Mouse (Mus musculus): ENCODE data around the gene Ackr3. TPM values are rescaled to one million over a fixed set of nuclear protein-coding genes. Genes with fewer than 3 reads are reported as not detected.

Gene Ackr3
- polyA plus RNA-seq, 1 experiment from 2014 or later = 3.5 TPM

GRCm38 (mm10) chr1:90180966-90181699 lies 22.6 kb upstream of the Ackr3 start:
- 63% methylated on average over 12 of the region's 12 CpGs for WGBS (ENCODE audit: insufficient replicate concordance)
- no peak overlapping the region for H3K4me2 ChIP-seq
- H3K36me3 ChIP-seq = no peaks in the 10 kb centered on the region
- no peak overlapping the region for H3K9ac ChIP-seq
- H3K4me3 ChIP-seq (replicated peaks) = no peak overlapping the region
- no peaks in the 10 kb centered on the region for H3K9me3 ChIP-seq (replicated peaks)
- no peak overlapping the region for H3K27ac ChIP-seq
- H3K27me3 ChIP-seq = no peaks in the 10 kb centered on the region
- no peaks in the 10 kb centered on the region for H3K4me1 ChIP-seq (replicated peaks)
- DNase-seq (no peak), ATAC-seq (ENCODE audit: low read depth) (no peak)

DNA sequence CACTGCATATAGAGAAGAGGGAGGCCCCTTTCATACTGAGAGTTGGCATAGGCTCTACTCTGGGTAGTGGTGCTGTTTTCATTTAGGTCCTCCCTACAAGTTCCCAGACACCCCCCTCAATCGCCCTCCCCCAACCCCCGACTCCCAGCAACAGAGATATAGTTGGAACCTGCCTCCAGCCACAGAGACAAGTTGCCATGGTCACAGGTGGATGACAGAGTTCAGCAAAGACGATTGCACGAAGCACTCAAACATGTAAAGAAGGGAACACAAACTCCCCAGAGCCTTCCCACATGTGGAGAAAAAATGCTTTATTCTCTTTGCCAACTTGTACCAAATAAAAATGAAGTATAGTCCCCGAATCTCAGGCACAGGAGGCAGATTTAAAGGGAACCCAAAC lies 21.3 kb upstream of the Ackr3 start:
- H3K27me3 ChIP-seq = no peaks in the 10 kb centered on the region
- no peak overlapping the region for H3K4me3 ChIP-seq (replicated peaks)
- H3K36me3 ChIP-seq = no peaks in the 10 kb centered on the region
- ATAC-seq (ENCODE audit: low read depth) (no peak), DNase-seq (no peak)
- H3K4me2 ChIP-seq = no peak overlapping the region
- no peaks in the 10 kb centered on the region for H3K4me1 ChIP-seq (replicated peaks)
- H3K9ac ChIP-seq = no peak overlapping the region
- H3K9me3 ChIP-seq (replicated peaks) = no peaks in the 10 kb centered on the region
- no peak overlapping the region for H3K27ac ChIP-seq
- 57% methylated on average over 5 of the region's 5 CpGs for WGBS (ENCODE audit: insufficient replicate concordance)

DNA sequence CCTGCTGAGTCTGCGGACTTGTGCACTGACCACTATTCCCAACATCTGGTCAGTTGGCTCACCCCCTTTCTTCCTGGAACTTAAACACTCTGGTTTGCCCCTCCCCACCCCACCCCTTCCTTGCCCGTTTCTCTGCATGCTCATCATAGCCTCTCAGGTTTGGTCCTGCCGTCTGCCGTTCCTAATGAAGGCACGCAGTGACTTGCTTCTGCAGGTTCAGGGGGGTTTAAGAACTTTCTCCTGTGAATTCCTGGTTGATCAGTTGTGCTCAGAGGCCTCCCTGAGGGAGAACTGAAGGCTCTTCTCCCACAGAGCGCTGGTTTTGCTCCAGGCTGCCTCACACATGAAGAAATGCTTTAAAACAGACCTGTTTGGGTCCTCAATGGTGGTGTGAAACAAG lies 20.2 kb upstream of the Ackr3 start:
- H3K4me3 ChIP-seq (replicated peaks) = no peak overlapping the region
- no peaks in the 10 kb centered on the region for H3K4me1 ChIP-seq (replicated peaks)
- no peak overlapping the region for H3K9ac ChIP-seq
- no peak for DNase-seq
- no peaks in the 10 kb centered on the region for H3K27me3 ChIP-seq
- no peaks in the 10 kb centered on the region for H3K9me3 ChIP-seq (replicated peaks)
- WGBS (ENCODE audit: insufficient replicate concordance) = 57% methylated on average over 6 of the region's 6 CpGs
- H3K4me2 ChIP-seq = no peak overlapping the region
- ATAC-seq (ENCODE audit: low read depth) = no peak
- H3K27ac ChIP-seq = no peak overlapping the region
- no peaks in the 10 kb centered on the region for H3K36me3 ChIP-seq

DNA sequence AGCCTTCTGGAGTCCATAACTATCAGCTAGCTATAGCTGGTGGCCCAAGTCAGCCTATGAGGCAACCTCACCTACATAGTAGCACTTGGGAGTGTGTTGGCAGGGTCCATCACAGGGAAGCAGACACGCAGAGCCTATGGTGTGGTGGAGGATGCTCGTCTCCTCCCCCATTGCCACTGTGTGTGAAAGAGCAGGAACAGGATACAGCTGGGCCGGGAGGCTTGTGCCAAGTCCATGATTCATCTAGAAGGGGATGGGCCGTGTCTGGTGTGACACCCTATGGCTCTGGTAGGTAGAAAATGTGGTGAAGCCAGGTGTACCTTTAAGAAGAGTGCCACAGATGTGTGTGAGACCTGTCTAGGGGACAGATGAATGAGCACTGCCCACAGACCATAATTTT lies 17.6 kb upstream of the Ackr3 start:
- 43% methylated on average over 4 of the region's 4 CpGs for WGBS (ENCODE audit: insufficient replicate concordance)

GRCm38 (mm10) chr1:90186874-90187273 lies 16.9 kb upstream of the Ackr3 start:
- Histone ChIP-seq H3K4me1 (replicated peaks) (no peaks in the 10 kb centered on the region), H3K9ac (no peak overlapping the region), H3K9me3 (replicated peaks) (no peaks in the 10 kb centered on the region), H3K4me2 (no peak overlapping the region), H3K4me3 (replicated peaks) (no peak overlapping the region), H3K27ac (no peak overlapping the region), H3K36me3 (no peaks in the 10 kb centered on the region), H3K27me3 (no peaks in the 10 kb centered on the region)
- 54% methylated on average over 5 of the region's 5 CpGs for WGBS (ENCODE audit: insufficient replicate concordance)
- ATAC-seq (ENCODE audit: low read depth) = no peak
- DNase-seq = no peak

More for the DNA sequence above, 17.6 kb upstream of the Ackr3 start:
- H3K4me3 ChIP-seq (replicated peaks) = no peak overlapping the region
- no peaks in the 10 kb centered on the region for H3K36me3 ChIP-seq
- no peak for DNase-seq
- H3K27ac ChIP-seq = no peak overlapping the region
- H3K27me3 ChIP-seq = no peaks in the 10 kb centered on the region
- H3K4me2 ChIP-seq = no peak overlapping the region
- ATAC-seq (ENCODE audit: low read depth) = no peak
- no peaks in the 10 kb centered on the region for H3K4me1 ChIP-seq (replicated peaks)
- H3K9me3 ChIP-seq (replicated peaks) = no peaks in the 10 kb centered on the region
- no peak overlapping the region for H3K9ac ChIP-seq

DNA sequence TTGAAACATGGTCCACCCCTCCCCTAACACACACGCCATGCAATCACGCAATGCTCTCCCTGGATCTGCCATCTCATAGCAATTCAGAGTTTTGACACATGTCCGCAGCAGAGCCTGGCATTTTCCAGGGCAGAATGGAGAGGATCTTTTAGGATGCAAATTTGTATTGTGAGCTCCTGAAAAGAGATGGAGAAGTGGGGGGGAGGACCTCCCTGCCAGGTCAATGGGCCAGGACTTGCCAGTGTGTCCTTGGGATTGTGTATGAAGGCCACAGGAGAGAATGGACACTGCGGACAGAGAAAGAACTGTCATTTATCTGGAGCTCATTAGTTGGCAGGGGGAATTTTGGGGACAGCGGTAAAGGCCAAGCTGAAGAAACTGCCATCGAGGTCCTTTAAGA lies 14.7 kb upstream of the Ackr3 start:
- DNase-seq (no peak), ATAC-seq (ENCODE audit: low read depth) (no peak)
- no peak overlapping the region for H3K9ac ChIP-seq
- 76% methylated on average over 6 of the region's 6 CpGs for WGBS (ENCODE audit: insufficient replicate concordance)
- no peak overlapping the region for H3K4me2 ChIP-seq
- H3K36me3 ChIP-seq = no peaks in the 10 kb centered on the region
- H3K4me3 ChIP-seq (replicated peaks) = no peak overlapping the region
- H3K27ac ChIP-seq = no peak overlapping the region
- H3K27me3 ChIP-seq = no peaks in the 10 kb centered on the region
- no peaks in the 10 kb centered on the region for H3K4me1 ChIP-seq (replicated peaks)
- no peaks in the 10 kb centered on the region for H3K9me3 ChIP-seq (replicated peaks)

DNA sequence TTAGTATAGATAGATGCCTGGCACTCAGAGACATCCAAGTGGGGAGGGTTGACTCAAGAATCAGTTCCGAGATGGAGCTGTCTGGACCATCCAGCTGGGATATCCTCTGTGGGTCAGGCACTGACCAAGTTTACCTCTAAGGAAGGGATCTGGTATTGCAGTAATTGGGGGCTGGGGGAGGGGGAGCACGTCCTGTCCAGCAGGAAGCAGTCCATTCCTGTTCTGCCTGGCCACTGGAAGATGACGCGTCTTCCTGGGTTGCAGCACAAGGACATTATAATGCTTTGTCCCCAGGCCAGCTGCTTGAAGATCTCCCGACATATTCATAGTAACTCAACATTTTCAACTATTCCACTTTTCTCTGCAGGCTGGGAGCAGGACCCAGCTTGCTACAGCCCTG lies 2.5 kb upstream of the Ackr3 start:
- Histone ChIP-seq H3K4me2 (no peak overlapping the region), H3K27ac (no peak overlapping the region), H3K9me3 (replicated peaks) (no peaks in the 10 kb centered on the region), H3K27me3 (peaks cover 60% of the 10 kb centered on the region), H3K4me3 (replicated peaks) (no peak overlapping the region), H3K36me3 (no peaks in the 10 kb centered on the region), H3K9ac (no peak overlapping the region), H3K4me1 (replicated peaks) (0 out of 2 replicates have a peak, but pooled peaks cover 11% of the 10 kb centered on the region)
- DNase-seq = no peak
- ATAC-seq (ENCODE audit: low read depth) = no peak
- 39% methylated on average over 5 of the region's 5 CpGs for WGBS (ENCODE audit: insufficient replicate concordance)

DNA sequence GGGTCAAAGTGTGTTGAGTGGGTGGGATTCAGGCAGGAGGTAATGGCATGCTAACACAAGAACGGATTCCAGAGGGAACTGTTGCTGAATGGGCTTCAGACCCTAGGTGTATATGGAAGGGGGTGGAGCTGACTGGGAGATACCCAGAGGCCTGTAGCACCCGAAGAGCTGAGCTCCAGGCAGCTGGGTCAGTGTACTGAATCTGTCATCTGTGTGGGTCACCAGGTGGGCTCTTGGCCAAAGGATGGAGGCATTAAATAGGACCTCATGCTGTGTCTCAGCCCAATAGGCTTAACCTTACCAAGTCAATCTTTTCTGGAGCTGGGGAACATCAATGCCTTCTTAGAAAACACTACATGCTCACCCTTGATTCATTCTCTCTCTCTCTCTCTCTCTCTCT lies 2.1 kb upstream of the Ackr3 start:
- Histone ChIP-seq H3K36me3 (no peaks in the 10 kb centered on the region), H3K4me1 (replicated peaks) (0 out of 2 replicates have a peak, but pooled peaks cover 11% of the 10 kb centered on the region), H3K9me3 (replicated peaks) (no peaks in the 10 kb centered on the region), H3K27ac (no peak overlapping the region), H3K4me3 (replicated peaks) (no peak overlapping the region), H3K9ac (no peak overlapping the region), H3K27me3 (peaks cover 64% of the 10 kb centered on the region), H3K4me2 (no peak overlapping the region)
- no peak for DNase-seq
- WGBS (ENCODE audit: insufficient replicate concordance) = 43% methylated on average over 2 of the region's 2 CpGs
- ATAC-seq (ENCODE audit: low read depth) = no peak

DNA sequence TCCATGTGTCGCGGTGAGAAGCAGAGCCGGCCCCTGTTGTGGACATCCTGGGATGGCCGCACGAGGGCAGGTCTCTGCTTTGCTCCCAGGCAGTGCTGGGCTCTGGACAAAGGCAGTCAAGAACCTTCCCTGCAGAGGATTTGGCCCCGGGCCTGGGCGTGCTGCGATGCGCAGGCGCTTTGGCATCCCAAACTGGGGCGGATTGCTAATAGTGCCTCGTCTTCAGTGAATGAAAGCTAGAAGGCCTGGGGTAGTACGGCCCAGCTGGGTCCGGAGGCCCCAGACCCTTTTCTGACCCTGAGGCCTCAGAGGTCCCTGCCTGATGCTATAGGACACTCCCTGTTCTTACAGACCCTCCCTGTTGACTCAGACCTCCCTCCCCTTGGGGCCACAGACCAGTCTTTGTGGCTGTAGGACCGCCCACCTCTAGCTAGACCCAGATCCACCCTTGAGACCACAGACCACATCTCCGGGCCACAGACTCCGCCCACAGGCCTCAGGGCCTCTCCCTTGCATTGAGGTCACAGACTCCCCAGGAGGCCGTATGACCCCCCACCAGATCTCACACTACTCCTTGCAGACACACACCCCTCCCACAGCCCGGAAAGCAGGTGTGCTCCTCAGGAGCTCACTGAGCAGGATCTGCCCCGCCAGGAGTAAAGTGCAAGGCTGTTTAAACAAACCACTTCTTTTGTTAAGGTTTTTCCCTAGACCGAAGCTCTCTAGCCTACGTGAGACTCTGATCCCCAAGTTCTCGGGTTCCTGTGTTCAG lies 1.4 kb upstream of the Ackr3 start:
- DNase-seq (peak; percentile 74), ATAC-seq (ENCODE audit: low read depth) (peak; percentile 27; the same call in 1 of the 2 replicates)
- Histone ChIP-seq H3K4me1 (replicated peaks) (0 out of 2 replicates have a peak, but pooled peaks cover 11% of the 10 kb centered on the region), H3K27me3 (peaks cover 69% of the 10 kb centered on the region), H3K4me2 (no peak overlapping the region), H3K36me3 (no peaks in the 10 kb centered on the region), H3K9me3 (replicated peaks) (no peaks in the 10 kb centered on the region), H3K27ac (no peak overlapping the region), H3K4me3 (replicated peaks) (no peak overlapping the region), H3K9ac (no peak overlapping the region)
- 11% methylated on average over 23 of the region's 23 CpGs for WGBS (ENCODE audit: insufficient replicate concordance)

DNA sequence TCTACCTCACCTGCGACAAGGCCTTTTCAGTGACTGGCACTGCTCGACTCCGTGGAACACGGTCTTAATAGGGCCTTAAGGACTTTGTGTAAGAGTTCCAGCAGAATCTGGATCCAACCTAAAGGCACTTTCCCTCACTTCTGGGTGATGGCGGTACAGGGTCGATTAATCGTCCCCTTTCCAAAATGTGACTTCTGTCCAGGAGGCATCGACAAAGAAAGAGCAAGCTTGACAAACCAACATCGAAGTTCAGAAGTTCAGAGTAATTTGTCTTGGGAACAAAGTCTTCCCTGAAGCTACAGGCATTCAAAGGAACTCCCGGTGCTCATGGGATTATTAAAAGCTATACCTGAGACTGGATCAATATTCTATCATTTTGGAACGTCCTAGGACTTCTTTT lies 439 bp upstream of the Ackr3 start:
- no peak overlapping the region for H3K9ac ChIP-seq
- H3K4me1 ChIP-seq (replicated peaks) = 0 out of 2 replicates have a peak, but pooled peaks cover 11% of the 10 kb centered on the region
- DNase-seq = no peak
- H3K27me3 ChIP-seq = peaks cover 69% of the 10 kb centered on the region
- no peak for ATAC-seq (ENCODE audit: low read depth)
- H3K4me3 ChIP-seq (replicated peaks) = no peak overlapping the region
- H3K27ac ChIP-seq = no peak overlapping the region
- H3K4me2 ChIP-seq = peak overlapping the region; percentile 26
- H3K9me3 ChIP-seq (replicated peaks) = no peaks in the 10 kb centered on the region
- WGBS (ENCODE audit: insufficient replicate concordance) = 16% methylated on average over 11 of the region's 11 CpGs
- no peaks in the 10 kb centered on the region for H3K36me3 ChIP-seq

DNA sequence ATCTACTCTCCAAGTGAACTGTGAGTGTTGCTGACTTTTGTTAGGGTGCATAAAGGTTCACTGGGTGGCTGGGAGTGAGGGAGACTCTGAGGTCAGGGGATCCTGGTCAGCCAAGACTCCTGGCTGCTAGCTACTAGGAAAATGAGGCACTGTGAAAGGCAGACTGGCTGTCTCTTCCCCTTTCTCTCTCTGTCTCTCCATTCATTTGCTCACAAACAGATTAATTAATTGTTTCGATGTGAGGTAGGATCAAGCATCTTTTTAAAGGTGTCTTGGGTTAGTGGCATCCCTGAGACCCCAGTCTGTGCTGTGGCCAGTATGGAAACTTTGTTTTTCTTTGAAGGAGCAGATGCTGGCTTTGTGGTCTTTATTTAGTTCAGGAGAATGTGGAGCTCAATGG lies 1.0 kb downstream of the Ackr3 start:
- Histone ChIP-seq H3K9ac (peak overlapping the region; percentile 33; the same call in 1 of the 2 replicates), H3K36me3 (no peaks in the 10 kb centered on the region), H3K4me1 (replicated peaks) (peaks cover 11% of the 10 kb centered on the region; the same call in 1 of the 2 replicates), H3K9me3 (replicated peaks) (no peaks in the 10 kb centered on the region), H3K27me3 (peaks cover 71% of the 10 kb centered on the region), H3K27ac (0 out of 2 replicates have a peak overlapping the region, but pooled peaks have one; percentile 1), H3K4me3 (replicated peaks) (peak overlapping the region; percentile 35), H3K4me2 (0 out of 2 replicates have a peak overlapping the region, but pooled peaks have one; percentile 1)
- WGBS (ENCODE audit: insufficient replicate concordance) = 32% methylated on average over 1 of the region's 1 CpGs
- ATAC-seq (ENCODE audit: low read depth) = no peak
- no peak for DNase-seq
